Mouse (Mus musculus) intestine, embryonic 16.5 days (tissue): Measurements from ENCODE around the gene Ptprt. TPM values are rescaled to one million over a fixed set of nuclear protein-coding genes. Genes with fewer than 3 reads are reported as not detected.

Experiments
- ATAC-seq: fragments of 200-750 bp; cut with Nextera tagmentation; 2 replicates; pipeline ENCODE4 v1.8.0; 2017; ENCODE audit warnings: moderate TSS enrichment, moderate library complexity
- H3K27ac ChIP-seq: fragments of 300-500 bp; sonication (generic); 2 replicates; pipeline ENCODE4 v1.5.1; 2014; ENCODE audit warnings: mild to moderate bottlenecking, low read length
- H3K27me3 ChIP-seq: fragments of 300-500 bp; sonication (generic); replicated peaks from 2 replicates; pipeline ENCODE4 v1.6.1; 2014; ENCODE audit warnings: low read length, control low read depth, mixed read lengths; ENCODE audit not compliant: control insufficient read depth, insufficient read depth
- H3K36me3 ChIP-seq: fragments of 300-500 bp; sonication (generic); 2 replicates; pipeline ENCODE4 v1.6.1; 2014; ENCODE audit warnings: low read length, control low read depth; ENCODE audit not compliant: control insufficient read depth, insufficient read depth
- H3K4me1 ChIP-seq: fragments of 300-500 bp; sonication (generic); 2 replicates; pipeline ENCODE4 v1.6.1; 2014; ENCODE audit warnings: low read length, control low read depth, mixed read lengths; ENCODE audit not compliant: control insufficient read depth, insufficient read depth
- H3K4me2 ChIP-seq: fragments of 300-500 bp; sonication (generic); 2 replicates; pipeline ENCODE4 v1.6.1; 2014; ENCODE audit warnings: low read depth, low read length, control low read depth
- H3K4me3 ChIP-seq: fragments of 300-500 bp; sonication (generic); 2 replicates; pipeline ENCODE4 v1.5.1; 2014; ENCODE audit warnings: mild to moderate bottlenecking, low read length
- H3K9ac ChIP-seq: fragments of 300-500 bp; sonication (generic); 2 replicates; pipeline ENCODE4 v1.6.1; 2014; ENCODE audit warnings: low read depth, low read length
- H3K9me3 ChIP-seq: fragments of 300-500 bp; sonication (generic); 2 replicates; pipeline ENCODE4 v1.6.1; 2016; ENCODE audit warnings: low read length, control low read depth; ENCODE audit not compliant: control insufficient read depth
- WGBS: fragments of 180-500 bp; shearing (Covaris S2); extraction: QIAGEN DNeasy Blood & Tissue Kit; methylation state at CpG from one replicate; pipeline ENCODE4 v1.1.7; 2014; 5-methylcytosine and 5-hydroxymethylcytosine counted together
- polyA plus RNA-seq: library from polyadenylated mRNA; unstranded; fragments of >200 nt; fragmentation: Nextera tagmentation; extraction: Ambion mirVana; gene quantifications from 2 replicates; pipeline ENCODE4 v1.2.1, GENCODE M21; 2015

The Ptprt gene
- polyA plus RNA-seq, 1 experiment from 2014 or later: 0.84 TPM

- 74% methylated on average over 3 of the region's 3 CpGs for WGBS
- Histone ChIP-seq H3K4me2 (no peak overlapping the region), H3K9ac (no peak overlapping the region), H3K27ac (no peak overlapping the region), H3K4me1 (no peaks in the 10 kb centered on the region), H3K9me3 (no peaks in the 10 kb centered on the region), H3K4me3 (no peak overlapping the region), H3K36me3 (no peaks in the 10 kb centered on the region), H3K27me3 (no peaks in the 10 kb centered on the region)
- no peak for ATAC-seq
These were observed 34.9 kb downstream of the Ptprt start for GRCm38 (mm10) chr2:162626076-162626475.

- Histone ChIP-seq H3K9me3 (no peaks in the 10 kb centered on the region), H3K27me3 (no peaks in the 10 kb centered on the region), H3K4me1 (no peaks in the 10 kb centered on the region), H3K4me3 (no peak overlapping the region), H3K4me2 (no peak overlapping the region), H3K9ac (no peak overlapping the region), H3K36me3 (no peaks in the 10 kb centered on the region), H3K27ac (no peak overlapping the region)
- WGBS: 95% methylated on average over 3 of the region's 3 CpGs
- no peak for ATAC-seq
These were observed 36.2 kb downstream of the Ptprt start for GRCm38 (mm10) chr2:162624707-162625106.

GRCm38 (mm10) chr2:162614256-162614655 lies 46.7 kb downstream of the Ptprt start:
- no peak overlapping the region for H3K27ac ChIP-seq
- H3K9me3 ChIP-seq: no peaks in the 10 kb centered on the region
- no peak overlapping the region for H3K4me3 ChIP-seq
- 69% methylated on average over 2 of the region's 2 CpGs for WGBS
- no peak for ATAC-seq
- H3K4me2 ChIP-seq: no peak overlapping the region
- H3K27me3 ChIP-seq: no peaks in the 10 kb centered on the region
- no peak overlapping the region for H3K9ac ChIP-seq
- no peaks in the 10 kb centered on the region for H3K4me1 ChIP-seq
- no peaks in the 10 kb centered on the region for H3K36me3 ChIP-seq

GRCm38 (mm10) chr2:162613480-162613879 lies 47.5 kb downstream of the Ptprt start:
- Histone ChIP-seq H3K9ac (no peak overlapping the region), H3K4me2 (no peak overlapping the region), H3K36me3 (no peaks in the 10 kb centered on the region), H3K4me3 (no peak overlapping the region), H3K4me1 (no peaks in the 10 kb centered on the region), H3K27me3 (no peaks in the 10 kb centered on the region), H3K9me3 (no peaks in the 10 kb centered on the region), H3K27ac (no peak overlapping the region)
- 65% methylated on average over 4 of the region's 4 CpGs for WGBS
- ATAC-seq: no peak

- Histone ChIP-seq H3K9ac (no peak overlapping the region), H3K4me1 (no peaks in the 10 kb centered on the region), H3K36me3 (no peaks in the 10 kb centered on the region), H3K9me3 (no peaks in the 10 kb centered on the region), H3K4me2 (no peak overlapping the region), H3K27ac (no peak overlapping the region), H3K4me3 (no peak overlapping the region), H3K27me3 (no peaks in the 10 kb centered on the region)
- WGBS: 91% methylated on average over 5 of the region's 5 CpGs
- no peak for ATAC-seq
These were observed 58.2 kb downstream of the Ptprt start for GRCm38 (mm10) chr2:162602721-162603120.

- WGBS: 87% methylated on average over 3 of the region's 3 CpGs
- Histone ChIP-seq H3K9me3 (no peaks in the 10 kb centered on the region), H3K4me1 (no peaks in the 10 kb centered on the region), H3K4me2 (no peak overlapping the region), H3K4me3 (no peak overlapping the region), H3K27ac (no peak overlapping the region), H3K36me3 (no peaks in the 10 kb centered on the region), H3K9ac (no peak overlapping the region), H3K27me3 (no peaks in the 10 kb centered on the region)
- no peak for ATAC-seq
These were observed 69.6 kb downstream of the Ptprt start for GRCm38 (mm10) chr2:162591388-162591787.

GRCm38 (mm10) chr2:162581651-162582050 lies 79.3 kb downstream of the Ptprt start:
- no peak overlapping the region for H3K4me3 ChIP-seq
- no peak overlapping the region for H3K4me2 ChIP-seq
- WGBS: 74% methylated on average over 4 of the region's 4 CpGs
- no peaks in the 10 kb centered on the region for H3K36me3 ChIP-seq
- H3K27ac ChIP-seq: no peak overlapping the region
- no peaks in the 10 kb centered on the region for H3K27me3 ChIP-seq
- no peak for ATAC-seq
- no peaks in the 10 kb centered on the region for H3K4me1 ChIP-seq
- H3K9ac ChIP-seq: no peak overlapping the region
- H3K9me3 ChIP-seq: no peaks in the 10 kb centered on the region

- Histone ChIP-seq H3K36me3 (no peaks in the 10 kb centered on the region), H3K27me3 (no peaks in the 10 kb centered on the region), H3K4me1 (no peaks in the 10 kb centered on the region), H3K27ac (no peak overlapping the region), H3K9ac (no peak overlapping the region), H3K9me3 (no peaks in the 10 kb centered on the region), H3K4me2 (no peak overlapping the region), H3K4me3 (no peak overlapping the region)
- WGBS: 89% methylated on average over 7 of the region's 7 CpGs
- no peak for ATAC-seq
These were observed 83.1 kb downstream of the Ptprt start for GRCm38 (mm10) chr2:162577819-162578218.

GRCm38 (mm10) chr2:162572851-162573250 lies 88.1 kb downstream of the Ptprt start:
- no peak overlapping the region for H3K4me2 ChIP-seq
- H3K27me3 ChIP-seq: no peaks in the 10 kb centered on the region
- no peak for ATAC-seq
- H3K9ac ChIP-seq: no peak overlapping the region
- H3K4me1 ChIP-seq: no peaks in the 10 kb centered on the region
- no peaks in the 10 kb centered on the region for H3K36me3 ChIP-seq
- H3K4me3 ChIP-seq: no peak overlapping the region
- WGBS: 68% methylated on average over 2 of the region's 2 CpGs
- H3K9me3 ChIP-seq: no peaks in the 10 kb centered on the region
- H3K27ac ChIP-seq: no peak overlapping the region

- WGBS: 90% methylated on average over 12 of the region's 12 CpGs
- Histone ChIP-seq H3K4me1 (no peaks in the 10 kb centered on the region), H3K4me3 (no peak overlapping the region), H3K9me3 (no peaks in the 10 kb centered on the region), H3K27ac (no peak overlapping the region), H3K36me3 (no peaks in the 10 kb centered on the region), H3K9ac (no peak overlapping the region), H3K27me3 (no peaks in the 10 kb centered on the region), H3K4me2 (no peak overlapping the region)
- ATAC-seq: no peak
These were observed 89.9 kb downstream of the Ptprt start for GRCm38 (mm10) chr2:162571037-162571436.
